Mouse (Mus musculus) lung, embryonic 14.5 days (tissue): ENCODE measurements around the gene Wdr76. TPM values are rescaled to one million over a fixed set of nuclear protein-coding genes. Genes with fewer than 3 reads are reported as not detected.
"Not testable (repeated sequence)": the region's sequence is repeated elsewhere in the genome, so short reads cannot be mapped to it uniquely, and the experiment has no call there.

Experiments
- ATAC-seq: fragments of 200-750 bp; cut with Nextera tagmentation; 2 replicates; pipeline ENCODE4 v1.8.0; 2017; ENCODE audit warnings: mild to moderate bottlenecking, moderate TSS enrichment, moderate library complexity; ENCODE audit not compliant: insufficient read depth
- DNase-seq: peaks from one replicate; pipeline ENCODE4 v3.0.0-alpha.2; 2015
- H3K27ac ChIP-seq: fragments of 300-500 bp; sonication (generic); 2 replicates; pipeline ENCODE4 v1.5.1; 2014; ENCODE audit warnings: low read depth, mild to moderate bottlenecking, moderate library complexity
- H3K27me3 ChIP-seq: fragments of 300-500 bp; sonication (generic); 2 replicates; pipeline ENCODE4 v1.6.1; 2014; ENCODE audit warnings: low read length, control low read depth; ENCODE audit not compliant: insufficient read depth
- H3K36me3 ChIP-seq: fragments of 300-500 bp; sonication (generic); 2 replicates; pipeline ENCODE4 v1.6.1; 2014; ENCODE audit warnings: control low read depth; ENCODE audit not compliant: insufficient read depth
- H3K4me1 ChIP-seq: fragments of 300-500 bp; sonication (generic); 2 replicates; pipeline ENCODE4 v1.6.1; 2014; ENCODE audit warnings: antibody characterized with exemption, control low read depth; ENCODE audit not compliant: insufficient read depth
- H3K4me2 ChIP-seq: fragments of 300-500 bp; sonication (generic); 2 replicates; pipeline ENCODE4 v1.6.1; 2014; ENCODE audit warnings: mild to moderate bottlenecking
- H3K4me3 ChIP-seq: fragments of 300-500 bp; sonication (generic); 2 replicates; pipeline ENCODE4 v1.5.1; 2014; ENCODE audit warnings: low read depth, low read length
- H3K9ac ChIP-seq: fragments of 300-500 bp; sonication (generic); 2 replicates; pipeline ENCODE4 v1.6.1; 2014
- H3K9me3 ChIP-seq: fragments of 300-500 bp; sonication (generic); 2 replicates; pipeline ENCODE4 v1.6.1; 2016; ENCODE audit warnings: low read depth, low read length, control low read depth
- CTCF ChIP-seq: IDR thresholded peaks from 2 replicates; pipeline ENCODE4 v1.5.1; 2016; ENCODE audit warnings: antibody characterized with exemption, low read depth
- WGBS: fragments of 180-500 bp; shearing (Covaris S2); extraction: QIAGEN DNeasy Blood & Tissue Kit; methylation state at CpG from one replicate; pipeline ENCODE4 v1.1.7; 2014; 5-methylcytosine and 5-hydroxymethylcytosine counted together
- polyA plus RNA-seq: library from polyadenylated mRNA; unstranded; fragments of >200 nt; fragmentation: Nextera tagmentation; extraction: Ambion mirVana; gene quantifications from 2 replicates; pipeline ENCODE4 v1.2.1, GENCODE M21; 2014

Gene Wdr76
- polyA plus RNA-seq, 1 experiment from 2014 or later: 10.2 TPM

- peak overlapping the region; percentile 55 for H3K4me3 ChIP-seq
- H3K9ac ChIP-seq: peak overlapping the region; percentile 55
- H3K27me3 ChIP-seq: no peaks in the 10 kb centered on the region
- no peaks in the 10 kb centered on the region for H3K4me1 ChIP-seq
- no peak for TF ChIP-seq CTCF
- H3K4me2 ChIP-seq: peak overlapping the region; percentile 58
- no peaks in the 10 kb centered on the region for H3K9me3 ChIP-seq
- WGBS: 66% methylated on average over 2 of the region's 2 CpGs
- ATAC-seq (no peak), DNase-seq (no peak)
- no peak overlapping the region for H3K27ac ChIP-seq
- peaks cover 24% of the 10 kb centered on the region for H3K36me3 ChIP-seq
Measured at GRCm38 (mm10) chr2:121507951-121508330, 1.4 kb downstream of the Wdr76 start.

- WGBS: 20% methylated on average over 16 of the region's 16 CpGs
- no peaks in the 10 kb centered on the region for H3K27me3 ChIP-seq
- ATAC-seq: peak; percentile 70; the same call in 1 of the 2 replicates
- peak overlapping the region; percentile 31 for H3K4me3 ChIP-seq
- TF ChIP-seq CTCF: no peak
- H3K4me1 ChIP-seq: no peaks in the 10 kb centered on the region
- H3K9ac ChIP-seq: peak overlapping the region; percentile 21; the same call in 1 of the 2 replicates
- H3K4me2 ChIP-seq: peak overlapping the region; percentile 56
- H3K9me3 ChIP-seq: no peaks in the 10 kb centered on the region
- DNase-seq: peak; percentile 76
- H3K36me3 ChIP-seq: peaks cover 37% of the 10 kb centered on the region
- H3K27ac ChIP-seq: no peak overlapping the region
Measured at GRCm38 (mm10) chr2:121509584-121509983, 3.1 kb downstream of the Wdr76 start.

- Histone ChIP-seq H3K9ac (no peak overlapping the region), H3K4me3 (no peak overlapping the region), H3K4me1 (no peaks in the 10 kb centered on the region), H3K4me2 (no peak overlapping the region), H3K27me3 (no peaks in the 10 kb centered on the region), H3K27ac (no peak overlapping the region), H3K9me3 (no peaks in the 10 kb centered on the region), H3K36me3 (peaks cover 47% of the 10 kb centered on the region)
- ATAC-seq (no peak), DNase-seq (no peak)
- WGBS: 90% methylated on average over 8 of the region's 8 CpGs
- TF ChIP-seq CTCF: no peak
Measured at GRCm38 (mm10) chr2:121511401-121511800, 4.9 kb downstream of the Wdr76 start.

- H3K4me1 ChIP-seq, H3K4me2 ChIP-seq, H3K9ac ChIP-seq, H3K27me3 ChIP-seq, ATAC-seq, H3K4me3 ChIP-seq, DNase-seq, H3K9me3 ChIP-seq, H3K27ac ChIP-seq: not testable (repeated sequence)
- 88% methylated on average over 4 of the region's 5 CpGs for WGBS
- H3K36me3 ChIP-seq: peaks cover 56% of the 10 kb centered on the region
Measured at GRCm38 (mm10) chr2:121512991-121513765, 6.7 kb downstream of the Wdr76 start.

GRCm38 (mm10) chr2:121514211-121514610, 7.7 kb downstream of the Wdr76 start:
- WGBS: 87% methylated on average over 4 of the region's 4 CpGs
- no peak for DNase-seq
- Histone ChIP-seq H3K27me3 (no peaks in the 10 kb centered on the region), H3K9me3 (no peaks in the 10 kb centered on the region), H3K27ac (no peak overlapping the region), H3K4me2 (no peak overlapping the region), H3K9ac (no peak overlapping the region), H3K4me1 (no peaks in the 10 kb centered on the region), H3K36me3 (peaks cover 61% of the 10 kb centered on the region), H3K4me3 (no peak overlapping the region)
- ATAC-seq: no peak
- TF ChIP-seq CTCF: no peak

- Histone ChIP-seq H3K9ac (no peak overlapping the region), H3K36me3 (peaks cover 55% of the 10 kb centered on the region), H3K4me2 (no peak overlapping the region), H3K27me3 (no peaks in the 10 kb centered on the region), H3K4me3 (no peak overlapping the region), H3K4me1 (no peaks in the 10 kb centered on the region), H3K9me3 (no peaks in the 10 kb centered on the region), H3K27ac (no peak overlapping the region)
- 88% methylated on average over 5 of the region's 5 CpGs for WGBS
- TF ChIP-seq CTCF: no peak
- ATAC-seq (no peak), DNase-seq (no peak)
Measured at GRCm38 (mm10) chr2:121518106-121518505, 11.6 kb downstream of the Wdr76 start.

GRCm38 (mm10) chr2:121518711-121519110, 12.2 kb downstream of the Wdr76 start:
- H3K36me3 ChIP-seq: peaks cover 52% of the 10 kb centered on the region
- H3K4me1 ChIP-seq, H3K27me3 ChIP-seq, ATAC-seq, H3K4me3 ChIP-seq, H3K9ac ChIP-seq, H3K9me3 ChIP-seq, H3K4me2 ChIP-seq, H3K27ac ChIP-seq, DNase-seq: not testable (repeated sequence)
- 85% methylated on average over 4 of the region's 4 CpGs for WGBS
